Mouse (Mus musculus) CH12.LX (cell line): ENCODE measurements around the gene Insm1.

Experiments used
- CTCF ChIP-seq, 2 experiments: IDR thresholded peaks in 1 of 2; conservative IDR thresholded peaks in 1 of 2; 2 replicates each; pipeline ENCODE4 v1.5.1; 2011 to 2012; ENCODE audit warnings: low read depth in 2 of 2, low read length in 2 of 2, improper control_type of control experiment in 1 of 2, inconsistent platforms in 1 of 2, mild to moderate bottlenecking in 1 of 2, moderate library complexity in 1 of 2
- RAD21 ChIP-seq: IDR thresholded peaks from 2 replicates; pipeline ENCODE4 v1.6.1; 2011; ENCODE audit warnings: low read depth, mild to moderate bottlenecking, low read length, improper control_type of control experiment, moderate library complexity

GRCm38 (mm10) chr2:146250236-146250904 lies 28.6 kb downstream of the Insm1 start:
- TF ChIP-seq CTCF (conservative IDR thresholded peaks at IDR 0.05 in 1 of 2, IDR thresholded peaks at IDR 0.05 in 1 of 2; ENCODE audit: low read depth in 2 of 2, low read length in 2 of 2) (no peak), RAD21 (no peak)
